Mouse (Mus musculus) heart, embryonic 11.5 days (tissue): ENCODE measurements around the gene Stambpl1. TPM values are rescaled to one million over a fixed set of nuclear protein-coding genes. Genes with fewer than 3 reads are reported as not detected.
A peak's percentile ranks its signal among the peaks of the same experiment; 100 is the strongest.

Experiments
- ATAC-seq: fragments of 200-750 bp; cut with Nextera tagmentation; replicated peaks from 2 replicates; pipeline ENCODE4 v1.8.0; 2017; ENCODE audit warnings: moderate library complexity; ENCODE audit not compliant: insufficient number of reproducible peaks, low FRiP score, low TSS enrichment
- H3K27ac ChIP-seq: fragments of 300-500 bp; sonication (generic); 2 replicates; pipeline ENCODE4 v1.5.1; 2014; ENCODE audit warnings: mild to moderate bottlenecking, low read depth, low read length
- H3K27me3 ChIP-seq: fragments of 300-500 bp; sonication (generic); 2 replicates; pipeline ENCODE4 v1.6.1; 2014; ENCODE audit warnings: mild to moderate bottlenecking, low read length, mixed read lengths; ENCODE audit not compliant: control insufficient read depth, insufficient read depth
- H3K36me3 ChIP-seq: fragments of 300-500 bp; sonication (generic); 2 replicates; pipeline ENCODE4 v1.6.1; 2014; ENCODE audit warnings: mild to moderate bottlenecking, low read length, moderate library complexity, mixed read lengths; ENCODE audit not compliant: control insufficient read depth, insufficient read depth
- H3K4me1 ChIP-seq: fragments of 300-500 bp; sonication (generic); 2 replicates; pipeline ENCODE4 v1.6.1; 2014; ENCODE audit warnings: low read length; ENCODE audit not compliant: control insufficient read depth, insufficient read depth
- H3K4me2 ChIP-seq: fragments of 300-500 bp; sonication (generic); 2 replicates; pipeline ENCODE4 v1.6.1; 2014; ENCODE audit warnings: mild to moderate bottlenecking, moderate library complexity
- H3K4me3 ChIP-seq: fragments of 300-500 bp; sonication (generic); 2 replicates; pipeline ENCODE4 v1.5.1; 2014; ENCODE audit warnings: low read depth, low read length
- H3K9ac ChIP-seq: fragments of 300-500 bp; sonication (generic); 2 replicates; pipeline ENCODE4 v1.6.1; 2014; ENCODE audit warnings: mild to moderate bottlenecking, low read depth, low read length, moderate library complexity
- H3K9me3 ChIP-seq: fragments of 300-500 bp; sonication (generic); replicated peaks from 2 replicates; pipeline ENCODE4 v1.6.1; 2016; ENCODE audit warnings: low read length; ENCODE audit not compliant: control insufficient read depth
- WGBS: fragments of 180-500 bp; shearing (Covaris S2); extraction: QIAGEN DNeasy Blood & Tissue Kit; methylation state at CpG from one replicate; pipeline ENCODE4 v1.1.7; 2014; ENCODE audit not compliant: insufficient replicate concordance; 5-methylcytosine and 5-hydroxymethylcytosine counted together
- polyA plus RNA-seq: library from polyadenylated mRNA; unstranded; fragments of >200 nt; fragmentation: Nextera tagmentation; extraction: Ambion mirVana; gene quantifications from 2 replicates; pipeline ENCODE4 v1.2.1, GENCODE M21; 2014

Stambpl1 gene
- polyA plus RNA-seq: 5.0 and 5.2 TPM in 2 replicates

- H3K36me3 ChIP-seq: no peaks in the 10 kb centered on the region
- peak; percentile 75 for ATAC-seq
- H3K27me3 ChIP-seq: 0 out of 2 replicates have a peak, but pooled peaks cover 3% of the 10 kb centered on the region
- H3K4me2 ChIP-seq: peak within 1 kb of the TSS; percentile 97
- no peaks in the 10 kb centered on the region for H3K9me3 ChIP-seq
- peak within 1 kb of the TSS; percentile 70 for H3K9ac ChIP-seq
- H3K4me3 ChIP-seq: peak within 1 kb of the TSS; percentile 72
- H3K27ac ChIP-seq: no peak within 1 kb of the TSS
- no peaks in the 10 kb centered on the region for H3K4me1 ChIP-seq
- under 1% methylated on average over 61 of the region's 62 CpGs for WGBS
These were observed at the start of gene Stambpl1 for GRCm38 (mm10) chr19:34192008-34192963. TSS of gene Stambpl1 (plus strand) at chr19:34192229.

DNA sequence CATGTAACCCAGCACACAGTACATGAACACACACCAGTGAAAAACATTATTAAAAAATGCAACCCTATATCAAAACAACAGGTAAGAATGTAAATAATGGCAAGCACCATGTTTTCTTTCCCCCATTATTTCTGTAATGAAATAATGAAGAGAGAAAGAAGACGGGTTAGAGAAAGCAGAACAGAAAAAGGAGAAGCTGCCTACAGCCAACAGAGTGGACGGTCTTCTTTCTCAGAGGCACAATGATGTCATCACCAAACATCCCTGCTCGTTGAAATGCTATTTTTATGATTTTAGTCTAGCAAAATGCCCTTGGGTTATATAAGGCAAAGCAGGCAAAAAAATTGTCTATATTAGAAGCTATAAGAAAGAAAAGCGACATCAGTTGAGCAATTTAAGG, 43.6 kb upstream of the Stambpl1 start:
- Histone ChIP-seq H3K27me3 (no peaks in the 10 kb centered on the region), H3K36me3 (no peaks in the 10 kb centered on the region)
- WGBS: 70% methylated on average over 4 of the region's 4 CpGs

GRCm38 (mm10) chr19:34151909-34152308, 40.1 kb upstream of the Stambpl1 start:
- Histone ChIP-seq H3K27me3 (no peaks in the 10 kb centered on the region), H3K9ac (no peak overlapping the region), H3K36me3 (no peaks in the 10 kb centered on the region), H3K4me1 (no peaks in the 10 kb centered on the region), H3K4me3 (no peak overlapping the region), H3K4me2 (no peak overlapping the region), H3K27ac (no peak overlapping the region), H3K9me3 (no peaks in the 10 kb centered on the region)
- no peak for ATAC-seq
- 65% methylated on average over 1 of the region's 1 CpGs for WGBS

More for the DNA sequence above, 43.6 kb upstream of the Stambpl1 start:
- no peak overlapping the region for H3K9ac ChIP-seq
- H3K27ac ChIP-seq: no peak overlapping the region
- no peak overlapping the region for H3K4me3 ChIP-seq
- H3K9me3 ChIP-seq: no peaks in the 10 kb centered on the region
- H3K4me1 ChIP-seq: no peaks in the 10 kb centered on the region
- no peak for ATAC-seq
- H3K4me2 ChIP-seq: no peak overlapping the region

DNA sequence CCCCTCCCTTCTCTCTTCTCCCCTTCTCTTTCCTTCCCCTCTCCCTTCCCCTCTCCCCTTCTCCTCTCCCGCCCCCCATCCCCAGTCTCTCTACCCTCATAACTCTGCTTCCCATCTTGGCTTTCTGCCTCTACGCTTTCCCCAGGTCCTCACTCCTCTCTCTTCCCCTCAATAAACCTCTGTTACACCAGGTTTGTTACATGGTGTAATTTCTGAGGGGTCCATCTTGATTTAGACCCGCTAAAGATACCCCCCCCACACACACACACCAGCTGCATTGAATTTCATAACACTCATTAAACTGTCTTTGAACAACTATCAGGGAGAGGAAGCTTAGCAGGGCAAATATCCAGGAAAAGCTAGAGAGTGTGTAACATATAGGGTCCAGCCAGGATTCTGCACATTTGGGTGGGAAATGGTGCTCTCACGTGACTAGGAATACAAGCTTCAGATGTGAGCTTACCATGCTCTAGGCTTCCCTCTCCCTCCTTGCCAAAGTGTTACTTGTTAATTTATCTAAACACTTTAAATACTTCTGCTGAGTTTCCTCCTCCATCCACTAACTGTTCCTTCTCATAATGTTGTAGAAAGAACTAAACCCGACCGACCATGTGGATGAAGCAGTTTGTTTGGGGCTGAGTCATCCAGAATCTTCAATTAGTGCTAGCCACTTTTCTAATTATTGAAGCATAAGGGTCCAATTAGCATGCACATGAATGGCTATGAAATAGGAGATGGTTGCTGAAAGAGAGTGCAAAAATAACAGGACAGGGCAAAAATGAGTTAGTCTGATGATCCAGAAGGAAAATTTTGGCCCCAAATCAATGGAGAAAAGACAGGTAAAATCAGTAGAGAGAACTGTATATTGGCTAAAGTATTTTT, 38.5 kb upstream of the Stambpl1 start:
- ATAC-seq: no peak
- H3K36me3 ChIP-seq: no peaks in the 10 kb centered on the region
- H3K27me3 ChIP-seq: no peaks in the 10 kb centered on the region
- WGBS: 73% methylated on average over 6 of the region's 6 CpGs
- no peak overlapping the region for H3K9ac ChIP-seq
- H3K4me1 ChIP-seq: no peaks in the 10 kb centered on the region
- no peaks in the 10 kb centered on the region for H3K9me3 ChIP-seq
- H3K27ac ChIP-seq: no peak overlapping the region
- H3K4me3 ChIP-seq: no peak overlapping the region
- no peak overlapping the region for H3K4me2 ChIP-seq

GRCm38 (mm10) chr19:34162693-34163092, 29.3 kb upstream of the Stambpl1 start:
- Histone ChIP-seq H3K4me3 (no peak overlapping the region), H3K27ac (no peak overlapping the region), H3K4me1 (no peaks in the 10 kb centered on the region), H3K9me3 (no peaks in the 10 kb centered on the region), H3K9ac (no peak overlapping the region), H3K4me2 (no peak overlapping the region), H3K27me3 (no peaks in the 10 kb centered on the region), H3K36me3 (no peaks in the 10 kb centered on the region)
- 89% methylated on average over 5 of the region's 5 CpGs for WGBS
- ATAC-seq: no peak

DNA sequence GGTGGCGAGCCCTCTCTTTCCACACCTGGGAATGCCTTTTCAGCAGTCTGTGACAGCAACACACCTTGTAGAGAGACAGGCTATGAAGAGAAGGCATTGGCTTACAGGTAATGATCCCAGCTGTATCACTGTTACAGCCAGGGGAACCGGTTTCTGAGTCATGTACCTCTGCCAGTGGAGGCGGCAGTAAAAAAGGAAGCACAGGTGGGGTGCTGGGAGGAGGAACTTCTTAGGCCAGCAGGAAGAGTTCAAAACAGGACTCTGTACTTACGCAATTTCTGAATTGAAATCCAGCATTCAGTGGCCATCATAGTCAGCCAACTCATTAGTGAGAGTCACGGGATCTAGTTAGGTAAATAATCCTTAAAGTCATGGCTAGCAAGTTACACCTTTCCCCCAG, 26.1 kb upstream of the Stambpl1 start, which contains the start of gene Ankrd22:
Gene Ankrd22 (minus strand): TSS at position 163 of the 400 bp plus-strand sequence.
- H3K36me3 ChIP-seq: no peaks in the 10 kb centered on the region
- no peaks in the 10 kb centered on the region for H3K27me3 ChIP-seq

GRCm38 (mm10) chr19:34166386-34166785, 25.6 kb upstream of the Stambpl1 start:
- no peak overlapping the region for H3K4me3 ChIP-seq
- H3K9ac ChIP-seq: no peak overlapping the region
- H3K27me3 ChIP-seq: no peaks in the 10 kb centered on the region
- ATAC-seq: no peak
- no peaks in the 10 kb centered on the region for H3K4me1 ChIP-seq
- no peaks in the 10 kb centered on the region for H3K36me3 ChIP-seq
- H3K9me3 ChIP-seq: no peaks in the 10 kb centered on the region
- no peak overlapping the region for H3K4me2 ChIP-seq
- H3K27ac ChIP-seq: no peak overlapping the region
- WGBS: 80% methylated on average over 4 of the region's 4 CpGs

More for the DNA sequence above, 26.1 kb upstream of the Stambpl1 start, which contains the start of gene Ankrd22:
- no peak for ATAC-seq
- Histone ChIP-seq H3K4me1 (no peaks in the 10 kb centered on the region), H3K4me3 (no peak within 1 kb of the TSS), H3K9me3 (no peaks in the 10 kb centered on the region), H3K4me2 (no peak within 1 kb of the TSS), H3K27ac (no peak within 1 kb of the TSS), H3K9ac (no peak within 1 kb of the TSS)
- 75% methylated on average over 5 of the region's 5 CpGs for WGBS

DNA sequence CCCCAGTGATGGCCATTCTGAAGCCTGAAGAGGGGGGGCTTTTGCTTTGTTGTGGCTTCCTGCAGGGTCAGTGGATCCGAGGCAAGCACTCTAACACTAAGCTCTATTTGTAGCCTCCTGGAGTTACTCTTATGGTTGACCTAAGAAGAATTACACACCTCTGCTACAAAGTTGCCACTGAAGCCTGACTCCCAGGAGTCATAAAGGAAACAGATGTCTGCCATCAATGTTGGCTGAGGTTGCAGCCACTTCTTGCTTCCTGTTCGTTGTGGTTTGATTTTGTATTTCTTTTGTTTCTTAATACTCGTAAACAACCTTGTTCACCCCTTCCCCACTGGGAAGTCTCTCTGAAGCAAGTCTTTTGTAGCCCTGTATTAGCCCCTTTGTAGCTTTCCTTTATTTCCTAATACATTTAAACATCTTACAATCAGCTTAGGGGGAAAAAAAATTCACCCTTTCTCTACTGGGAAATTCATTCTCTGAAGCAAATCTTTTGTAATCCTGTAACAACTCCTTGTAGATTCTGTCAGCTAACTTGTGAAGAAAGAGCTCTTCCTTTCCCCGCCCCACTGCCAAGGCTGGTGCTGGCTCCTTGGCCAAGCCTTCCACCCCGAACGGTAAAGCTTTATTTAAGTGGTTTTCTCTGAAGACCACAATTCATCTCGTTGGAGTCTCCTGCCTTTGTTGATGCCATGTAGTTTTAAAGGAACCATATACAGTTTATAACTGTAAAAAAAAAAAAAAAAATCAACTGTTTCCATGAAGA, 23.9 kb upstream of the Stambpl1 start:
- H3K4me2 ChIP-seq: no peak overlapping the region
- H3K9ac ChIP-seq: no peak overlapping the region
- H3K9me3 ChIP-seq: no peaks in the 10 kb centered on the region
- H3K4me1 ChIP-seq: no peaks in the 10 kb centered on the region
- H3K4me3 ChIP-seq: no peak overlapping the region
- H3K27ac ChIP-seq: no peak overlapping the region
- H3K27me3 ChIP-seq: no peaks in the 10 kb centered on the region
- no peak for ATAC-seq
- H3K36me3 ChIP-seq: no peaks in the 10 kb centered on the region
- 67% methylated on average over 7 of the region's 7 CpGs for WGBS
